Mouse (Mus musculus) right cerebral cortex, postnatal 4 days (tissue): ENCODE measurements at regions not wholly inside any gene's neighbourhood (a gene's known extent, or its start where the extent isn't known, plus 50 kb on each side); places are given as distances from the start of the nearest gene placed in this dataset.

Experiments
- DNase-seq: peaks from one replicate; pipeline ENCODE4 v3.0.0-alpha.2; 2022

DNA sequence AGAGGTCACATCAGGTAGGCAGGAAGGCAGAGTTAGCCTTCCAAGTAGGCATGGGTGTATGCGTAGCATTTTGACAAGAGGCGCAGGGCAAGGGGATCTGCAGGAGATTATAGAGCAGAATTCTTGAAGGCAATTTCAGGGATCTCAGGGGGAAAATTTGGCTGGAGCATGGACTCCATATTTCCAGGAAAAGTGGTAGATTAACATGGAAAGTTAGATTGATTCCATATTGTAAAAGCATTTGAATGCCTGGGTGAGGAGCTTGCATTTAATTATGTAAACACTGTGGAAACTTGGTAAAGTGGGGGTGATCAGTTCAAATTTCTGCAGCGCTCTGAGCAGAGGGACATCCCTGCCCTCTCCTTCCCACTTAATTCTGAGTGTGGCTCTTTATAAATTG, 146.7 kb downstream of the Pax3 start:
- no peak for DNase-seq

DNA sequence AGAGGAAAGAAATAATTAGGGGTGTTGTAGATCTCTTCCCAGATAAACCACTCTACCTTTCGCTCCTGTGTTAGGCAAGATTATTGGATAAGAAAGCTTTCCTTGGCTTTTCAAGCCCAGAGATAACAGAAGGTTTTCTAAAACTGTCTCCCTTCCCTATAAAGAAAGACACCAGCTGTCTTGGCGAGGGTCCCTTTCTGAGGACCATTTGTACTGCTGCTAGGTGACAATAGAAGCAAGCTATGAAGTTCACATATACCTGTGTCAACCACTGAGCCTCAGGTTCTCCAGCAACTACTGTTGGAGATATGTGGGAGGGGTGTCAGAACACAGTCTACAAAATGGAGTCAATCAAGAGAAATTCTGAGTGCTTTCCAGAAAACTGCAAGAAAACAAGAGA, 164.6 kb downstream of the Pax3 start:
- DNase-seq: peak; percentile 31

DNA sequence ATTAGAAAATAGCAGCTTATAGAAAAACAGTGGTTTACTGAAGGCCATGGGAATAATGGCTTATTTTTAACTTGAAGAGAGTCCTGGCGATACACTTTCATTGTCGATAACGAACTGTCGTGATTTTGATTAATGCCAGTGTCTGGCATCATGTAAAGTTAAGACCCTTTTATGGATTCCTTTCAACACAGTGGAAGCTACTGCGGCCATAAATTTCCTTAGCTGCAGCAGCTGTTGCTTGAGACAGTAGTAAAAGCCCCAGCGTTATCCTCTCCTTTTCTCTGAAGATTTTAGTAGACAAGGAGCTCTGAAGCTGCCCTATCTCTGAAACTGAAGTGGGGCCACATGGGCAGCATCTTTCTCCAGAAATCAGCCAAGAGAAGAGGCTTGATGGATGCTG, 175.2 kb downstream of the Pax3 start:
- no peak for DNase-seq

DNA sequence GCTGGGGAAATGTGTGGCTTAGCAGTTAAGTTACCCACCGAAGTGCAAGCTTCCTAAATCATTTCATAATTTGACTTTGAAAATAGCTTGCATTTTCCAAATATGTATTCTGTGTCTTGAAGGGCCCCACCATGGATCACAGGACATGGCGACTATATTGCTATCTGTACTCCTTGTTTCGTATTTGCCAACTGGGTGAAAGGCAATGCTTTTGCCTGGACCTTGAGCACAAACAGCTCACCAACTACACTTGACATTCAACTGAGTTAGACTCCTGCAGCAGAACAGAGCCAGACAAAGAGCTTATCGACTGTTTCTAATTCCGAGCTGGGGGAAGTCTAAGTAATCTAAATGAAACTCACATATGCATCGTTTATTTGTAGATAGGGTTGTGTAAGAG, 175.9 kb downstream of the Pax3 start:
- DNase-seq: no peak

DNA sequence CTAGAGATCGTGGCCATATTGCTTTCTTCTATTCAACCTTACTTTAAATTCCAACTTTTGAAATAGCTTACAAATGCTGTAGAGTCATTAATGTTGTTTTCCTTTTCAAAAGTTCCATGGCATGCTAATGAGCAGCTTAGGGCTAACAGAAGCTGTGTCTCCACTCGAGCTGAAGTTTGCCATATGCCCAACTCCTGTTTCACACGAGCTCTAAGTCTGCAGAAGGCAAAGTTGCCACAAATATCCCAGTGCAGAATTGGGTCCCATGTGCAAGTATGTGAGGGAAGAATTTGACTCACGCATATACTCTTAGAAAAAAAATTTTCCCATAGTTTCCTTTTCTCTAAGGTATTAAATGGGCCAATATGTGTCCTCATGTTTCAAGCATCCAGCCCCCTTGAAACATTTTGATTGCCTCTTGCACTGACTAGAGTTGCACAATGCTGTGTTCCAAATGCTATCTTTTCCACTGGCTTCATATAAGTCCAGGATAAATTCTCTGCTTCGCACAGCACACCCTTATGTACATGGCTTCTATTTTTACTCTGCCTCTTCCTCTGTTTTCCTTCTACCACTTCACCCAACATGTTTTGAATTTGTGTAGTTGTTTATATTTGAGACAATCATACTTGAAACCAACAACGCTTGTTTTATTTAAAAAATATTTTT, 178.9 kb downstream of the Pax3 start:
- DNase-seq: no peak

DNA sequence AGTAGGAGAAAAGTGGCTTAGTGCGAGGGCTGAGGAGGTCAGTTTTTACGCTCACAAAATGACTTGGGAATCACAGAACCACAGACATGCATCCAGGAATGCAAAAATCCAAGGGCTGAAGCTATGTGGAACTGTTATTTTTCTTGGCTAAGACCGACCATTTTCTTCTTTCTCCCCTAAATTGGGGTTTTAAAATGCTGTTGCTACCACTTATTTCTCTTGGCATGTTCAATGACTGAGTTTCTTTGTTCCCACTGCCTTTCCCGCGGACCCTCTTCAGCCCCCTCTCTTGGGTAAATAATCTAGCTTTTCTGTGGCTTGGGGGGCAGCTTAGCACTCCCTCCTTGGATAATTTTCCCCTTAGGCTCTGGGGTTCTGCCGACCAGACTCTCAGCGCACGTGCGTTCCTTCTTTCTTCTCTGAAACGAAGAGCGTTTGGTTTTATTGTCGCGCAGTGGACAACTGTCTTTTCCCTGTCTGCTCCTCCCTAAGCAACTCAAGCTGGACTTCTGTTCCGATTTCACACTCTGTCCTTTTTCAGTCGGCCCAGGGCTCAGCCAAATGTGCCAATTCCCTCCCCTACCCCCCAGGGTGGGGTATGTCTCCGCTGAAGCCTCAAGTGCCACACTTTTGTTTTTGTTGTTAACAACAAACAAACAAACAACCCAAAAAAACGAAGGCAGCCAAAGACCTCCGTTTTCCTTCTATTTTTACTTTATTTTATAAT, 180.2 kb downstream of the Pax3 start:
- DNase-seq: no peak

DNA sequence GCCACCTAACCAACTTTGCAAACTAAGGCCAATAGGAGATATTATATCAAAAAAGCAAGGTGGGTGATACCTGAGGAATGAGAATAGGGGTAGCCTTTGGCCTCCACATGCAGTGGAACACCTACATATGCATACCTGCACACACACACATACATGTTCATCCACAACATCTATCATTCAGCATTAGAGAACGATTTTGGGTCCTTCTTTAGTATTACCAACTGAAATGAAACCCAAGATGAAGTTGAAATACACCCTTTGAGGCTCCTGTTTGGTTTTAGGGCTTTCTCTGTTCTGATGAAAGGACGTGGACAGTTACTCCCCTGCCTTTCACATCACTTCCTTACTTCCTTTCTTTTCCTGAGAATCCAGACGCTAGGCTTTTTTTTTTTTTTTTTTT, 180.9 kb downstream of the Pax3 start:
- DNase-seq: no peak

DNA sequence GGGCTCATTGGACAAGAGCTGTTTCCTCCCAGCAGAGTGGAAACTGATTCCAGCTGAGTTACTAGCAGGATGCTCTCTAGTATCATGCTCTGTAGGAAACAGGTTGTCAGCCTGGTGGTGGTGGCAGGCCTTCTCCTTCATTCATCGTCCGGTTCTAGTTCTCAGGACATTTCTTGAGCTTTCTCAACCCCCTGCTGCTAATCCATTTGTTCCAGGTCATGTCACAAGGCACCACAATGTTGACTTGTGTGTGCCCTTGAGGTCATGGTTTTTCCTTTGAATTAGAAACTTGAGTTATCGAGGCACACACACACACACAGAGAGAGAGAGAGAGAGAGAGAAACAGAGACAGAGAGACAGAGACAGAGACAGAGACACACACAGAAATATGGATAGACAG, 183.5 kb downstream of the Pax3 start:
- DNase-seq: no peak

DNA sequence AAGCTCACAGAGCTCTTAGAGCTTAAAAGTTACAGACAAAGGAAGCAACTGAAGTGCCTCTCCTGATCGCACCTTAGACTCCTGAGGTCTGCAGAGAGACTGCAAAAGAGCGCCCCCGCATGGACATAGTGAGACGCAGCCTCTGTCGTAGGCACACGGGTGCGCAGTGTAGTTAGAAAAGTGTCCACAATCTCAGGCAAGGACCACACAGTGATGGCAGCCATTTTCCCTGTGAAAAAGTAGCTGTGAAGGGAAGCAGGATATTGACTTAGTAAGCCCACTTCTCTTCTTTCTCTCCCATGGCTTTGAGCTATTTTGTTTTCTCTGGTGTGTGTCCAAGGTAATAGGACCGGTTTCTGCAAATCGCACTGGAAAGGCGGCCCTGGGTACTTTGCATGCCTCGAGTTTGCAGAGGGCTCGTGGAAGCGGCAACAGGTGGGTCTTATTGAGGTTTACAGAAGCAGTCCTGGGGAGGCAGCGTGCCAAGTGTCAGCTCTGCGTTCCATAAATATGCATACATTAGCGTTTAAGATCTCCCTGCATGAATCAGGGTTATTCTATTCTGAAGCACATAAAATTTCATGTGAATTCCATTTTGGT, 188.0 kb downstream of the Pax3 start:
- DNase-seq: no peak

DNA sequence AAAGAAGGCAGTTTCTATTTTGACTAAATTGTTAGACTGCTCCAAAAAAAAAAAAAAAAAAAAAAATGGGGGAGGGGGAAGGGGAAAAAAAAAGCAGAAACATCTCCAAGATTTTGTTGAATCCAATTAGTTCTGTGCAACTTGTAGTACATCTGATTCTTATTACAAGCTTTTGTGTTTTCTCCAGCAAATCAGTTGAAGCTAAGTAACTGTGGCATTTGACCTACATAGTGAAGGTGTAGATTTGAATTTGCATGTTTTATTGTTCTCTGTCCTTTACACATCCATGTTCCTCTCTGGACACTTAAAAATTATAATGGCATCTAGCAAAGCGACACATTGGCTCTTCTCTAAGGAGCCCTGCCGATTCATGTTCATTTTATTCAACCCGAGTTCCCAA, 192.6 kb downstream of the Pax3 start:
- no peak for DNase-seq

DNA sequence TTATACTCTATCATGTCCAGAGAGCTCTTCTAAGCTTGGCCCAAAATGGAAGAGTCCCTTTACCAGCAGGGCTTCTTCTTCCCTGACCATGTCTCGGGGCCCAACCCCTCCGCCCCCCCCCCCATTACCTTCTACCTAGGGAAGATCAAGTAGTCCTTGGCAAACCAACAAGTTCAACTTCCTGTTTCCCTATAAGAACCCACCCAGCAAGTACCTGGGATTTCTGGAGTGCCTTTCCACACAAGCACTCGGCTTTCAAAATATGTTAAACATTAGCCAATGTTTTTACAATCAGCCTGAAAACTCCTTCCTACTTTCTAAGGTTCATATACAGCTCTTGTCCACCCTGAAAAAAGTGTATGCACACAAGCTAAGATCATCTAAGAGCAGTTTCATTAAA, 198.2 kb downstream of the Pax3 start:
- DNase-seq: no peak

DNA sequence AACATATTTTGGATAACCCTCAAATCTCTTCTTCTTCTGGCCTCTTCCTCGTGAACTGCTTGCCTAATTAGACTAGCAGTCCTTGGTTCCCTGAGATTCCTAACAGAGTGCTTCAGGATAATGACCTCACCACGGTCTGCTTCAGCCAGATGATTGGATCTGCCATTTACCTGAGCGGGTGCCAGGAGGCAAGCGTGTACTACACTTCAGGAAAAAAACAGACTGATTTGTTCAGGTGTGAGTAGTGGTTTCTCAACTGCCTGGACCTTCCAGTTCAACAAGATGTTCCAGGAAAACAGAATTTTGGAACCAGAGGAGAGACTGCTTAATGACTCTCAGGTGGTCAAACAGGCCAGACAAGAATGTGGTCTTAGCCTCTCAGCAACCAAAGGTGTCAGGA, 215.4 kb downstream of the Pax3 start:
- no peak for DNase-seq

DNA sequence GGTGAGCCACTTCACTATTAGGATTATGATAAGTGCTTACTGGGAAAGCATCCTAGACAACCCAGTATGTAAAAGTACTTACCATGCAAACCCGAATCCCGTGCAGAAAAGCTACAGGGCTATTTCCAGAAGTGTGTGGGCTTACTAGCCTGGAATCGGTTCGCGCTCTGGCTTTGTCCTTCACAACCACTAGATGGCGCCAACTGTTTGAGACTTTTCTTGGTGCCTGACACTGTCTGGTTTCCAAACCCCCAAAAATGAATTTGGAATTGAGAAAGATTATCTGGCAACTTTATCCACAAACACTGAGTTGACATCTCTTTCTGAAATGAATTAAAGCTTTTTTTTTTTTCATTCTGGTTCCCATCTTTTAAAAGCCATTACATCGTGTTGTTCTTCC, 218.2 kb downstream of the Pax3 start:
- peak; percentile 67 for DNase-seq

DNA sequence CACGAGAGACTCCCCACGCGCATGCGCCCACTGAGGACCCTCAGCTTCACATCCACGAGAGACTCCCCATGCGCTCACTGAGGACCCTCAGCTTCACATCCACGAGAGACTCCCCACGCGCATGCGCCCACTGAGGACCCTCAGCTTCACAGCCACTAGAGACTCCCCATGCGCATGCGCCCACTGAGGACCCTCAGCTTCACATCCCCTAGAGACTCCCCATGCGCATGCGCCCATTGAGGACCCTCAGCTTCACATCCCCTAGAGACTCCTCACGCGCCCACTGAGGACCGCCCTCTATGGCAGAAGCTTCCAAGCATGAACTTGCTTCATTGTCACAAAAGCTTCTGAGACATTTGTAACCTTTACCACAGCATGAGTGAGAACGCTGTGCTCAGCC, 221.0 kb downstream of the Pax3 start:
- no peak for DNase-seq

DNA sequence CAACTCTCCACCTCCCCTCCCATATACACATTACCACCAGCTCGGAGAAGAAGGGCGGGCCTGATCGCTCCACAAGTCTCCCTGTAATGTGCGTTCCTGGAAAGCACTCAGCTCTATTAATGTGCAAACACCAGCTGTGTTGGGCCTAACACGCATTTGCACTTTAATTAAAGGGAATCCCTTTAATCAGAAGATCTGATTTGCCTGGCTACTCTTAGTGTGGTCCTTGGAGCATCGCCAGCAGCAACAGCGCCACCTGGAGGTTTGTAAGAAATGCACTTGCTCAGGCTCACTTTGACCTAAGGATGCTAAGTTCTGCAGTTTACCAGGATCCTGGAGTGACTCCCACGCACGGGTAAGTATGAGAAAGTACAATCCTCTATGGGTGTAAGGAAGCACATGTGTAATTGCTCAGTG, 224.6 kb downstream of the Pax3 start:
- peak; percentile 71 for DNase-seq

DNA sequence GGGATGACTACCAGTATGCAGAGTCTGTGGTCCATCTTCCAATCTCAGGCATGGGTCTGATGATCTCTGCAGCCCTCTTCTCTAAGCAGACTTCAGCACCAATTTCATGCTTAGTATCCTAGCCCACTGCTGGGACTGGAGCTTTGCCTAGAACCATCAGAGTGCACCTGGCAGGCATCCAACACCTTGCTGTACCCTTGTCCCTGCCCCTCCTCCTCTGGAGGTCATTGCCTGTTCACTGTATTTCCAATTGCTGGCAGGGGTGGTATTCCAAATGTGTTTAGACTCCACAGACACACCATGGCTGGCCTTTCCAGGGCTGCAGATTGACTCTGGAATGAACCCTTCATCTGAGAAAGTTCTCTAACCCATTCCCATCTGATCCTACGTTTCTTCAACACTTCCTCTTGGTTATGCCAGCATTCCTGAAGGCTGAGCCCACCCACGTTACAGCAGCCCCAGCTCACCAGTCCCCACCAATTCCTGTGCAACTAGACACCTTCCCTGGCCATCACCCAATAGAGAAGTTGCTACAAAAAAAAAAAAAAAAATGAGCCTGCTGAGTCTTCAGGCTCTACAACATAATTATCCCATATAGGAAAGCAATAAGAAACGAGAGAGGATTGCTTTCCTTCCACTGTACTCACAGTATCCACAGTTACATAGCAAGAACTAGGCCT, 232.1 kb downstream of the Pax3 start:
- DNase-seq: peak; percentile 11

DNA sequence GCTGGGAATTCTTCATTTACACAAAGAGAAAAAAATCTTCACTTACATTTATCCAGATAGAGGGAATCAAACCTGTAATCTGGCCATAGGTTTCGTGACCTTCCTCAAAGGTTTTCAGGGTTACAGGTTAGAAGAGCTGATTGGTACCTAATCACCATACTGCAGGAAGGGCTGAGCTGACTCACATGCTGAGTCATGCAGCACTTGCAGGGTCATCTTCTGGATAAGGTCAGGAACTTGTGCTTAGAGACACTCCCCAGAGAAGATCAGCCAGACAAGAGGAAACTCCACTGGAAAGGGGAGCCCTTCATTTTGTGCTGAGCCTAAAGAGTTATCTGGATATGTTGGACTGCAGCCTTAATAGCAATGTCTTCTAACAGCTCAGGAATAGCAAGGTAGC, 237.6 kb downstream of the Pax3 start:
- no peak for DNase-seq

DNA sequence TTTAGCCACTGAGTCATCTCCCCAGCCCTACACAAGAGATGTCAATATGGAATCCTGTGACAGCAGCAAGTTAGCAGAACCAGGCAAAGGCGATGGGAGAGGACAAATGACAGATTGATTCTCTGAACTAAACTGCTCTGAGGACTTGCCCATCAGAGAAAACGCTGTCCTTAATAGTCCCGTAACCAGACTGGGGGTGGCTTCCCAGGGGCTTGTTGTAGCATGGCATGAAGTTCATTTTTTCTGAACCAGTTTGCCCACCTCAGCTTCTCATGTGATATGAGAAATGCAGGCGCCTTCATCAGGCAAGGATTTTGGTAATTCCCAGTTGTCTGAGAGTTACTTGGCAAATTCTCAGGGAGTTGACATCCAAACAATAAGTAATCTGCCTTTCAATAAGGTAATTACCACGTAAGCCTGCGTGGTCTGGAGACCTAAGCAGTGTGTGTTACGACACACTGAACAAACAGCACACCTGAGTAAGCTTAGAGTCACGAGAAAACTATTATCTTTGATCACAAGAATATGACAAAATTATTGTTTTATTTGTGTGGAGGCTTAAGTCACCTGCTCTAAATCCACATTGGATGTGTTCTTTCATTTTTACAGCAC, 239.7 kb downstream of the Pax3 start:
- no peak for DNase-seq

DNA sequence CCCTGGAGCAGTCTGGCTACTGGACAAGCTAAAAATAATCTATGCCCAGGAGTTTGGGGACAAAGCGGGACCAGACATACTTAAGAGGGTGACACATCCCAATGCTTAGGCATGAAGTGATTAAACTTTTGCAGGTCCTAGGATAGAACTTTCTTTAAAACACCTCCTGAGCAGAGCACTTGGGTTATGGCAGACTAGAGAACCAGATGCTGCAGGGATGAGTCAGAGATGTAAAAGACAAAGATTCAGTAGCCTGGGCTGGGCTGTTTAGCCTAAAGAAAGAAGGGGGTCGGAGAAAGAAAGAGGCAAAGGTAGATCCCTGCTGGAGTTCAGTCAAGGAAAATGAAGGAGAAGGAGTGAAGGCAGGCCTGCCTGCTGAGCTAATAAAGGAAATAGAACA, 249.0 kb downstream of the Pax3 start:
- no peak for DNase-seq

DNA sequence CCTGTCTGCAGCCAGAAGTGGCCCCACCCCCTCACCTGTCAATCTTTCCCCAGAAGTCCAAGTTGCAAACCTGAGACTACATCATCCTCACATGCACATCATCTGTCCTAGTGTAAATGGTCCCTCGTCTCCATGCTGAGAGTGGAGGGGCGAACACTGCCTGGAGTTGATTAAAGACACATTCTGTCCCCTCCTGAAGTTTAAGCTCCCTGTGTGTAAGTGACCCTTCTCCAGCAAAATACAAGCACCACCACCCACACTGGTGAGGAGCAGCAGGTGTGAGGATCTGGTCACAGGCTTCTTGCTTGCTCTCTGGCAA, 252.6 kb downstream of the Pax3 start:
- DNase-seq: no peak

DNA sequence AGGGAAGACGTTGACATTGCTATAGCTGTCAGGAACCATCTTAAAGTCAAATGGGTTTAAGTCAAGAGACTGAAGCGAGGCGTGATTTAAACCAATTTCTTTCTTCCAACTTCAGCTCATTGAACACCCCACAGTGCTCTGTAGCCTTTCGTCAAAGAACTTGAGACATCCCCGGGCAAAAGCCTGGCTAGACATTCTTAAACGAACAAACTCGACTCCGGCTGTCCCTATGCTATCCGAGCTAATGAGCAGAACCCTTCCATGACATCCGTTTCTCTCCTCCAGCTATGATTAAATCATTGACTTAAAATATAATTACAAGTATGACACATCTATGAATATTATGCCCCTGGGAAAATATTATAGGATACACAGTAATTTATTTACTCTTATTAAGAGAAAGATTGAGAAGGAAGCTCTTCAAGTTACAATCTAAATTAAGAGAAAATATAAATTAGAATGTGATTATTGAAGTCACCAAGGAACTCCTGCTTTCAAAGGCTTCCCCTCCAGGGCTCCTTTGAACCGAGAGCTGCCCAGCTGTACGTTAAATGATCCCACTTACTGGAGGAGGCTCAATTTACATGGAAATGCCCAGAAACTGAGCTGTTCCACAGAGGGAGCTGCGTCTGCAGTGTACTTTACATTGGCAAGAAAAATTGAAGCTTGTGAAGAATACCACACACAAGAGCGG, 253.2 kb downstream of the Pax3 start:
- DNase-seq: no peak

DNA sequence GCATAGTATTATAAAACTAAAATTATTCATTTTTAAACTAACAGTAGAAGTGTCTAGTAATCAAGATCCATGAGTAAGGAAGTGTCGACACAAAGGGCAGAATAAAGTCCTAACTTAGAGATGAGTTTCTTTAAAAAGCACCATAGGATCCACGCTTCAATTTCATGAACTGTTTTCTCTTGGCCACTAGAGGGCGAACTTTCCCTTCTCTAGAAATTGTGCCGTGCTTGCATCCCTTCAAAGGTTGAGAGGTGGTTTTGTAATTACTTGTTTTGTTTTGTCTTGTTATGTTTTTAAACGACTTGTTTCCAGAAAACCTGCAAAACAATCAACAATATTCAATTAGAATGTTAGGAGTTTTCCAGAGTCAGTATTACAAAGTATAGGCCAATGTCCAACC, 253.8 kb downstream of the Pax3 start:
- DNase-seq: peak; percentile 10
